ENCODE assay signal across 7 mouse cellular contexts in the genomic region with DNA sequence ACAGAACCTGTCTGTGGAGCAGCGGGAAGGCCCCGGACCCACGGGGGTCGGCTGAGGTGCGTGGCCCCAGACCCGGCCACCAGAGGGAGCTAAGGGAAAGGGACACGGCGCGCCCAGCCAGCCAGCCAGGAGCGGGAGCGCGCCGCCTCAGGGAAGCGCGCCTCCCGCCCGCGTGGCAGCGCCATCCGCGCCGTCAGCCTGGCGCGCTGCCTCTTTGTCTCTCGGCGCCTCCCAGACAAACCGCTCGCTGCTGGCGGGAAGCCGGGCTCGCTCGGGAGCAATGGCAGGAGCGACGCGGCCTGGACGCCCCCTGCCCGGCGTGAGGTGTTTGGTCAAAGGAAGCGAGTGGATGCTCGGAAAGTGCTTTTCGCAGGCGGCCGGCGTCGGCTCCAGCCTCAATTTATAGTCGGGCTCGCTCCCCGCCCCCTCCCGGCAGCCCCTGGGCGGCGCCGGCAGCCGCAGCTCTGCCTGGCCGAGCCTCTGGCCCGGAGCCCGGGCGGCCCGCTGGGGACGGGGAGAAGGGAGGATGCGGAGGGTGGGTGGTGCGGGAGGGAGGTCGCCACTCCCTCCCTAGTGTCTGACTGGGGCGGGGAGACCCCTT. TPM values are rescaled to one million over a fixed set of nuclear protein-coding genes. Genes with fewer than 3 reads are reported as not detected.
DNase-seq lines count a peak whose midpoint lies in the region; ATAC-seq and TF ChIP-seq lines count a peak whose summit lies in the region.

No protein-coding gene starts in this region.

- H3K4me2 ChIP-seq in limb, embryonic 11.5 days (ENCODE audit: low read depth, severe bottlenecking) = peak overlapping the region; percentile 74
- H3K4me2 ChIP-seq in midbrain, embryonic 13.5 days (replicated peaks) = peak overlapping the region; percentile 61

- peaks cover 34% of the 10 kb centered on the region for H3K4me1 ChIP-seq in embryonic facial prominence, embryonic 10.5 days
- peaks cover 6% of the 10 kb centered on the region; the same call in 1 of the 2 replicates for H3K4me1 ChIP-seq in limb, embryonic 11.5 days (ENCODE audit: control insufficient read depth, insufficient read depth, low read length)
- H3K4me1 ChIP-seq in midbrain, embryonic 13.5 days (replicated peaks) = peaks cover 55% of the 10 kb centered on the region
- H3K4me1 ChIP-seq in small intestine, adult 2 months (ENCODE audit: control insufficient read depth, insufficient read depth, insufficient read length, low read length) = peaks cover 4% of the 10 kb centered on the region

- peak; percentile 93 for DNase-seq in adrenal gland, postnatal 14 days
- DNase-seq in embryonic facial prominence, embryonic 10.5 days (ENCODE audit: low spot score) = peak; percentile 90
- peak; percentile 99 for DNase-seq in heart, adult 11 months
- peak; percentile 92 for DNase-seq in kidney, adult 18-20 months
- peak; percentile 92 for DNase-seq in limb, embryonic 11.5 days (ENCODE audit: low spot score)

- TF ChIP-seq CTCF in small intestine, adult 2 months (IDR thresholded peaks at IDR 0.05; ENCODE audit: extremely low read depth, insufficient read length, insufficient replicate concordance, low read depth, low read length) = peak; percentile 71

- no peaks in the 10 kb centered on the region for H3K9me3 ChIP-seq in embryonic facial prominence, embryonic 10.5 days
- H3K9me3 ChIP-seq in limb, embryonic 11.5 days (ENCODE audit: control insufficient read depth, low read length) = no peaks in the 10 kb centered on the region
- no peaks in the 10 kb centered on the region for H3K9me3 ChIP-seq in midbrain, embryonic 13.5 days

- WGBS in embryonic facial prominence, embryonic 10.5 days = under 1% methylated on average over 63 of the region's 63 CpGs
- WGBS in limb, embryonic 11.5 days = under 1% methylated on average over 62 of the region's 63 CpGs
- under 1% methylated on average over 61 of the region's 63 CpGs for WGBS in midbrain, embryonic 13.5 days
- WGBS in small intestine, adult 2 months = under 1% methylated on average over 63 of the region's 63 CpGs

- H3K9ac ChIP-seq in limb, embryonic 11.5 days (ENCODE audit: low read length) = peak overlapping the region; percentile 95
- peak overlapping the region; percentile 82 for H3K9ac ChIP-seq in midbrain, embryonic 13.5 days (replicated peaks)

- H3K36me3 ChIP-seq in embryonic facial prominence, embryonic 10.5 days (replicated peaks) = peaks cover 26% of the 10 kb centered on the region
- peaks cover 4% of the 10 kb centered on the region; the same call in 1 of the 2 replicates for H3K36me3 ChIP-seq in limb, embryonic 11.5 days (ENCODE audit: control insufficient read depth, insufficient read depth, low read length)
- peaks cover 7% of the 10 kb centered on the region for H3K36me3 ChIP-seq in midbrain, embryonic 13.5 days
- H3K36me3 ChIP-seq in small intestine, adult 2 months (ENCODE audit: control insufficient read depth, insufficient read depth, low read length) = no peaks in the 10 kb centered on the region

- no peaks in the 10 kb centered on the region for H3K27me3 ChIP-seq in embryonic facial prominence, embryonic 10.5 days (replicated peaks; ENCODE audit: low read depth, poor library complexity, severe bottlenecking)
- no peaks in the 10 kb centered on the region for H3K27me3 ChIP-seq in limb, embryonic 11.5 days (ENCODE audit: control insufficient read depth, insufficient read depth, low read length)
- H3K27me3 ChIP-seq in midbrain, embryonic 13.5 days = no peaks in the 10 kb centered on the region
- no peaks in the 10 kb centered on the region for H3K27me3 ChIP-seq in small intestine, adult 2 months (ENCODE audit: control insufficient read depth, insufficient read depth, low read length)

- ATAC-seq in limb, embryonic 11.5 days (ENCODE audit: insufficient number of reproducible peaks, low FRiP score, low TSS enrichment, low read depth) = peak; percentile 84
- peak; percentile 86 for ATAC-seq in midbrain, embryonic 13.5 days

- H3K4me3 ChIP-seq in embryonic facial prominence, embryonic 10.5 days = peak overlapping the region; percentile 70
- H3K4me3 ChIP-seq in limb, embryonic 11.5 days (ENCODE audit: low read depth, low read length) = peak overlapping the region; percentile 50
- H3K4me3 ChIP-seq in midbrain, embryonic 13.5 days (replicated peaks) = peak overlapping the region; percentile 44
- H3K4me3 ChIP-seq in small intestine, adult 2 months (ENCODE audit: low read depth, low read length) = peak overlapping the region; percentile 87

- no peak; the same call in 1 of the 2 replicates for TF ChIP-seq POLR2A in small intestine, adult 2 months (IDR thresholded peaks at IDR 0.05; ENCODE audit: low read depth, low read length)

- H3K27ac ChIP-seq in embryonic facial prominence, embryonic 10.5 days (replicated peaks) = peak overlapping the region; percentile 99
- peak overlapping the region; percentile 98 for H3K27ac ChIP-seq in limb, embryonic 11.5 days (replicated peaks; ENCODE audit: low read depth, low read length)
- peak overlapping the region; percentile 98 for H3K27ac ChIP-seq in midbrain, embryonic 13.5 days
- peak overlapping the region; percentile 63 for H3K27ac ChIP-seq in small intestine, adult 2 months (ENCODE audit: insufficient read depth, low read depth, low read length)

RNA-seq across cellular contexts. Expression of a gene that starts 20.3 kb away (rescaled TPM):
- total RNA-seq in adrenal gland, postnatal 14 days (2021) = 11.7 and 14.6 TPM in 2 replicates
- polyA plus RNA-seq in embryonic facial prominence, embryonic 10.5 days (2016; fragmentation: Nextera tagmentation; extraction: Ambion mirVana) = 4.7 and 7.6 TPM in 2 replicates
- 6.2 and 7.9 TPM in 2 replicates for polyA plus RNA-seq in limb, embryonic 11.5 days (2014; fragmentation: Nextera tagmentation; extraction: Ambion mirVana)
- polyA plus RNA-seq in midbrain, embryonic 13.5 days (2015; fragmentation: Nextera tagmentation; extraction: Ambion mirVana) = 7.1 and 10.2 TPM in 2 replicates
- polyA plus RNA-seq in small intestine, adult 2 months (2012; rRNA removed) = 3.5 and 9.1 TPM in 2 replicates

RNA-seq across cellular contexts. Expression of a gene that starts 33.2 kb away (rescaled TPM):
- total RNA-seq in adrenal gland, postnatal 14 days (2021) = 0.08 TPM in 1 of 2 replicates, not detected in the other
- 0.07 TPM in 1 of 2 replicates, not detected in the other for polyA plus RNA-seq in embryonic facial prominence, embryonic 10.5 days (2016; fragmentation: Nextera tagmentation; extraction: Ambion mirVana)
- 0.04 and 0.13 TPM in 2 replicates for polyA plus RNA-seq in limb, embryonic 11.5 days (2014; fragmentation: Nextera tagmentation; extraction: Ambion mirVana)
- polyA plus RNA-seq in midbrain, embryonic 13.5 days (2015; fragmentation: Nextera tagmentation; extraction: Ambion mirVana) = 0.13 and 0.15 TPM in 2 replicates
- 0.11 and 0.16 TPM in 2 replicates for polyA plus RNA-seq in small intestine, adult 2 months (2012; rRNA removed)

RNA-seq across cellular contexts. Expression of a gene that starts 35.1 kb away (rescaled TPM):
- 0.41 TPM in 1 of 2 replicates, not detected in the other for total RNA-seq in adrenal gland, postnatal 14 days (2021)
- polyA plus RNA-seq in embryonic facial prominence, embryonic 10.5 days (2016; fragmentation: Nextera tagmentation; extraction: Ambion mirVana) = 0.27 TPM in 1 of 2 replicates, not detected in the other
- 0.72 and 1.0 TPM in 2 replicates for polyA plus RNA-seq in limb, embryonic 11.5 days (2014; fragmentation: Nextera tagmentation; extraction: Ambion mirVana)
- polyA plus RNA-seq in midbrain, embryonic 13.5 days (2015; fragmentation: Nextera tagmentation; extraction: Ambion mirVana) = 0.20 and 0.39 TPM in 2 replicates
- 0.08 and 0.66 TPM in 2 replicates for polyA plus RNA-seq in small intestine, adult 2 months (2012; rRNA removed)

RNA-seq across cellular contexts. Expression of a gene that starts 49.9 kb away (rescaled TPM):
- not detected in 2 replicates for total RNA-seq in adrenal gland, postnatal 14 days (2021)
- polyA plus RNA-seq in embryonic facial prominence, embryonic 10.5 days (2016; fragmentation: Nextera tagmentation; extraction: Ambion mirVana) = 0.09 TPM in 1 of 2 replicates, not detected in the other
- polyA plus RNA-seq in limb, embryonic 11.5 days (2014; fragmentation: Nextera tagmentation; extraction: Ambion mirVana) = not detected in 2 replicates
- not detected in 2 replicates for polyA plus RNA-seq in midbrain, embryonic 13.5 days (2015; fragmentation: Nextera tagmentation; extraction: Ambion mirVana)
- polyA plus RNA-seq in small intestine, adult 2 months (2012; rRNA removed) = 33.7 and 324 TPM in 2 replicates

RNA-seq across cellular contexts. Expression of a gene that starts 50.4 kb away (rescaled TPM):
- total RNA-seq in adrenal gland, postnatal 14 days (2021) = 0.07 and 0.11 TPM in 2 replicates
- not detected in 2 replicates for polyA plus RNA-seq in embryonic facial prominence, embryonic 10.5 days (2016; fragmentation: Nextera tagmentation; extraction: Ambion mirVana)
- polyA plus RNA-seq in limb, embryonic 11.5 days (2014; fragmentation: Nextera tagmentation; extraction: Ambion mirVana) = not detected in 2 replicates
- polyA plus RNA-seq in midbrain, embryonic 13.5 days (2015; fragmentation: Nextera tagmentation; extraction: Ambion mirVana) = 0.04 TPM in 1 of 2 replicates, not detected in the other
- polyA plus RNA-seq in small intestine, adult 2 months (2012; rRNA removed) = 13.5 and 133 TPM in 2 replicates

Comparison
In these comparisons a context has a peak if more than half of its experiments do, and no peak if none do; other contexts are left out.
1. Peak in every context shown above with its lines: DNase-seq, ATAC-seq, H3K4me3 ChIP-seq and H3K27ac ChIP-seq.